Mouse (Mus musculus) frontal cortex, adult 2 months (tissue): Measurements from ENCODE around the gene Pla1a. TPM values are rescaled to one million over a fixed set of nuclear protein-coding genes. Genes with fewer than 3 reads are reported as not detected.

Experiments
- DNase-seq, 2 experiments: peaks; one replicate each; pipeline ENCODE4 v3.0.0; 2022; ENCODE audit warnings: low spot score in 1 of 2; ENCODE audit errors: extremely low spot score in 1 of 2
- polyA plus RNA-seq: library from polyadenylated mRNA; depleted of rRNA; stranded (reverse); fragments of >200 nt; gene quantifications from 2 replicates; pipeline ENCODE4 v1.2.3, GENCODE M21; 2012; rRNA removed

Gene Pla1a
- polyA plus RNA-seq, 1 experiment, result 2.4 TPM

GRCm38 (mm10) chr16:38350361-38350855 lies 82.5 kb downstream of the Pla1a start:
- no peak for DNase-seq

- no peak for DNase-seq
These were observed 83.1 kb downstream of the Pla1a start for GRCm38 (mm10) chr16:38349881-38350280.

GRCm38 (mm10) chr16:38348217-38348761 lies 84.7 kb downstream of the Pla1a start:
- no peak for DNase-seq

- DNase-seq, result no peak
These were observed 85.4 kb downstream of the Pla1a start for GRCm38 (mm10) chr16:38347588-38347987.

- DNase-seq, result peak; percentile 94 to 96
These were observed 86.2 kb downstream of the Pla1a start, which contains the start of the genes Cox17 and Gm21987 for GRCm38 (mm10) chr16:38346529-38347325. Gene Cox17 (plus strand): TSS chr16:38346991. Gene Gm21987 (plus strand): TSS chr16:38347040.

Other genes starting within 250 kb of the Pla1a start
- not detected in 2 replicates for gene Nr1i2, start 138.3 kb downstream of the Pla1a start, polyA plus RNA-seq
- 0.80 and 0.86 TPM in 2 replicates for gene Maats1, start 91.0 kb downstream of the Pla1a start, polyA plus RNA-seq
- 264 and 278 TPM in 2 replicates for gene Cox17, start 86.2 kb downstream of the Pla1a start, polyA plus RNA-seq
- not detected in 2 replicates for gene Gm21987, start 86.1 kb downstream of the Pla1a start, polyA plus RNA-seq
- 0.90 and 1.1 TPM in 2 replicates for gene Popdc2, start 70.9 kb downstream of the Pla1a start, polyA plus RNA-seq
- 59.6 and 61.6 TPM in 2 replicates for gene Adprh, start 19.6 kb upstream of the Pla1a start, polyA plus RNA-seq
- 0.48 TPM in 2 replicates for gene Cd80, start 22.4 kb upstream of the Pla1a start, polyA plus RNA-seq
- gene Timmdc1, start 89.5 kb upstream of the Pla1a start, polyA plus RNA-seq, result 16.4 and 18.1 TPM in 2 replicates
- gene Poglut1, start 117.1 kb upstream of the Pla1a start, polyA plus RNA-seq, result 50.5 and 51.8 TPM in 2 replicates
- 39.2 and 45.8 TPM in 2 replicates for gene Tmem39a, start 125.6 kb upstream of the Pla1a start, polyA plus RNA-seq